Mouse (Mus musculus): ENCODE measurements around the gene Aox2. TPM values are rescaled to one million over a fixed set of nuclear protein-coding genes. Genes with fewer than 3 reads are reported as not detected.
A peak's percentile ranks its signal among the peaks of the same experiment; 100 is the strongest.

Aox2 gene
- 0.01 and 0.04 TPM in 2 replicates for polyA plus RNA-seq (2015; fragmentation: Nextera tagmentation; extraction: Ambion mirVana)

DNA sequence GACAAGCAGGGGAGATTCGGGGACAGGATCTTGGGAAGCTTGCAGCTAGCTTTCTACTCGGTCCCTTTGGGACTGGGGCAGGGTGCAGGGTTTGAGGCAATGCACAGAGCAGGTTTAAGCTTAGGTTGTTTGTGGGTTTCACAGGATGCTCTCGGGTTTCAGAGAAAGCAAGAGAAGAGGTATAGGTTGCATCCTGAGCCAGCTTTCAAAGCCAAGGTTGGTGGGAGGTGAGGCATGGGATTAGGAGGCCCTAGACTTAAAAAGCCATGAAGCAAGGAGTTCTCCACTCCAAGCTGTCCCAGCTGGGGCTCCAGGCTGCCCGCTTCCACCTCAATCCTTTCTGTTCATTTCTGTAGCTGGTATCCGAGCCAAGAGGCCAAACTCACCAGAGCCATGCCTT is at the start of gene Aox2:
Gene Aox2, plus strand, starts transcription at position 301 of the 400 bp plus-strand sequence.
- Histone ChIP-seq H3K27me3 (ENCODE audit: control insufficient read depth, insufficient read depth, low read length) (no peaks in the 10 kb centered on the region), H3K4me2 (replicated peaks; ENCODE audit: low read depth) (no peak within 1 kb of the TSS), H3K9me3 (ENCODE audit: control insufficient read depth, low read length) (no peaks in the 10 kb centered on the region), H3K4me3 (ENCODE audit: low read depth, low read length) (no peak within 1 kb of the TSS), H3K9ac (ENCODE audit: low read length) (no peak within 1 kb of the TSS), H3K36me3 (ENCODE audit: control insufficient read depth, insufficient read depth, low read length) (no peaks in the 10 kb centered on the region), H3K27ac (replicated peaks) (no peak within 1 kb of the TSS), H3K4me1 (replicated peaks; ENCODE audit: control insufficient read depth, insufficient read depth) (no peaks in the 10 kb centered on the region)
- WGBS = 78% methylated on average over 5 of the region's 5 CpGs
- TF ChIP-seq CTCF (IDR thresholded peaks at IDR 0.05; ENCODE audit: low read depth) (no peak), EP300 (optimal IDR thresholded peaks at IDR 0.05) (no peak)
- ATAC-seq (ENCODE audit: low FRiP score, low TSS enrichment) = no peak
- no peak for DNase-seq (ENCODE audit: low spot score)

DNA sequence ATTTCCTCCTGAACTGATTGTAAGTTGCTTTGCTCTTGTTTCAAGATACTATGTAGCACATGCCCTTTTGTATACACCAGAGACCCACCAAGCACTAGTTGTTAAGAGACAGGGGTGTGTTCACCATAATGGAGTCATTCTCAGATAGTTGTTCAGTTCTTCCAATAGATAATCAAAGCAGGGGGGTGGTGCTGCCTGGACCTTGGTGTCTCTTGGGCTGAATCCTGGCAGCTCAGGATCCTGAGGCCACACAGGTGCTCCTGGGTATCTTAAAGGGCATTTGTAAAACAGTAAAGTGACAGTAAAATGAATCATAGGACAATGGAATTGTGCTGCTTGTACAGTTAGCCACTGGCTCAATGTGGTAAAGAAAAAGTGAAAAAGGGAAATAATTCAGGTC is 49.2 kb upstream of the Aox2 start:
- Histone ChIP-seq H3K9ac (ENCODE audit: low read length) (no peak overlapping the region), H3K4me1 (replicated peaks; ENCODE audit: control insufficient read depth, insufficient read depth) (no peaks in the 10 kb centered on the region), H3K27ac (replicated peaks) (no peak overlapping the region), H3K4me2 (replicated peaks; ENCODE audit: low read depth) (no peak overlapping the region), H3K27me3 (ENCODE audit: control insufficient read depth, insufficient read depth, low read length) (no peaks in the 10 kb centered on the region), H3K4me3 (ENCODE audit: low read depth, low read length) (no peak overlapping the region), H3K36me3 (ENCODE audit: control insufficient read depth, insufficient read depth, low read length) (no peaks in the 10 kb centered on the region), H3K9me3 (ENCODE audit: control insufficient read depth, low read length) (no peaks in the 10 kb centered on the region)
- no peak for TF ChIP-seq CTCF (IDR thresholded peaks at IDR 0.05; ENCODE audit: low read depth)
- TF ChIP-seq EP300 (optimal IDR thresholded peaks at IDR 0.05) = no peak
- no peak for DNase-seq (ENCODE audit: low spot score)
- no peak for ATAC-seq (ENCODE audit: low FRiP score, low TSS enrichment)

DNA sequence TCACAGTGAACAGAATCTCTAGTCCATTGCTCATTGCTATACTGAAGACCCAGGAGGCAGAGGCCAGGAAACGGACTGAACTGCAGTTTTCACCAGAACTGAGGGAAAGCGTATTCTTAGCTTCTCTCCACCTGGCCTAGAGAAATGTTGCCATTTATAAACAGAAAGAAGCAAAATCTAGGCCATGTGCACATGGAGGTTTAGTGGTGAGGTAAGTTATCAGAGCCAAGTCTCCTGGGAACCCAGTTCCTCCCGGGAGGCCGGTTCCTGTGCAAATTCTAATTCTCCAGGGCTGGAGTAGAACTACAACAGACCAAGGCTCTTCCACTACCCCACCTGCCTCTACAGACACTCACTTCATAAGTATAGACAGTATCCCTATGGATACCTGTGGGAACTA is 48.4 kb upstream of the Aox2 start:
- ATAC-seq (ENCODE audit: low FRiP score, low TSS enrichment) (no peak), DNase-seq (ENCODE audit: low spot score) (no peak)
- Histone ChIP-seq H3K9ac (ENCODE audit: low read length) (no peak overlapping the region), H3K9me3 (ENCODE audit: control insufficient read depth, low read length) (no peaks in the 10 kb centered on the region), H3K27me3 (ENCODE audit: control insufficient read depth, insufficient read depth, low read length) (no peaks in the 10 kb centered on the region), H3K4me1 (replicated peaks; ENCODE audit: control insufficient read depth, insufficient read depth) (no peaks in the 10 kb centered on the region), H3K4me2 (replicated peaks; ENCODE audit: low read depth) (no peak overlapping the region), H3K4me3 (ENCODE audit: low read depth, low read length) (no peak overlapping the region), H3K27ac (replicated peaks) (no peak overlapping the region), H3K36me3 (ENCODE audit: control insufficient read depth, insufficient read depth, low read length) (no peaks in the 10 kb centered on the region)
- 88% methylated on average over 4 of the region's 4 CpGs for WGBS
- TF ChIP-seq EP300 (optimal IDR thresholded peaks at IDR 0.05) (no peak), CTCF (IDR thresholded peaks at IDR 0.05; ENCODE audit: low read depth) (no peak)

DNA sequence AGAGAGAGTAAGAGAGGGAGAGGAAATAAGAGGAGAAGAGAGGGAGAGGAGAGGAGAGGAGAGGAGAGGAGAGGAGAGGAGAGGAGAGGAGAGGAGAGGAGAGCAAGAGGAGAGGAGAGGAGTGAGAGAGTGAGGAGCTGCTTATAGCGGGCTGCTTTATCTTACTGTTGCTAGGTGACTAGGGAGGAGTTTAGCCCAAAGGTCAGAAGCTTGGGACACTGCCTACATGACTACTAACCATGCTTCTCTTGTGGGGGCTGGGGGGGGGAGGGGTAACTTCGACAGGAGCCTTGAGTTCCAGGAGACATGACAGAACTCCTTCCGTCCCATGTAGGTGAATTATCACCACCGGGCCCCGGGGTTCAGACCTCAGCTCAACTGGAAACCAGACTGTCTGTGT is 47.6 kb upstream of the Aox2 start:
- Histone ChIP-seq H3K9me3 (ENCODE audit: control insufficient read depth, low read length) (no peaks in the 10 kb centered on the region), H3K4me2 (replicated peaks; ENCODE audit: low read depth) (no peak overlapping the region), H3K4me1 (replicated peaks; ENCODE audit: control insufficient read depth, insufficient read depth) (no peaks in the 10 kb centered on the region), H3K27me3 (ENCODE audit: control insufficient read depth, insufficient read depth, low read length) (no peaks in the 10 kb centered on the region), H3K9ac (ENCODE audit: low read length) (no peak overlapping the region), H3K27ac (replicated peaks) (no peak overlapping the region), H3K36me3 (ENCODE audit: control insufficient read depth, insufficient read depth, low read length) (no peaks in the 10 kb centered on the region), H3K4me3 (ENCODE audit: low read depth, low read length) (no peak overlapping the region)
- no peak for ATAC-seq (ENCODE audit: low FRiP score, low TSS enrichment)
- DNase-seq (ENCODE audit: low spot score) = no peak
- TF ChIP-seq CTCF (IDR thresholded peaks at IDR 0.05; ENCODE audit: low read depth) = no peak
- no peak for TF ChIP-seq EP300 (optimal IDR thresholded peaks at IDR 0.05)
- WGBS = 37% methylated on average over 5 of the region's 5 CpGs

DNA sequence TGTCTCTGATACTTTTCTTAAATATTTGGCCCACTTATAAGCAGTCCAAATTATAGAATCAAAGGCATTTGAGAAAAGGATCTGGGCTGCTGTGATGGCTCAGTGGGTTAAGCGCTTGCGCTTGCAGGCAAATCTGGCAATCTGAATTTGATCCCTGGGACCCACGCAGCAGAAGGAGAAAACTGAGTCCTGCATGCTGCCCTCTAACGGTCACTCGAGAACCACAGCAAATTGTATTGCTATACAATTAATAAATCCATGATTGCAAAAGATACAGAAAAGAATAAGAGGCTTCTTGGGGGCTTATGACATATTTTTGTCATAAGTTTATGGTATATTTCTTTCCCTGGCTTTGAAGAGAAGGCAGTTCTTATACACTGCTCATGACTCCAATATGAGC is 42.7 kb upstream of the Aox2 start:
- ATAC-seq (ENCODE audit: low FRiP score, low TSS enrichment) (no peak), DNase-seq (ENCODE audit: low spot score) (no peak)
- no peaks in the 10 kb centered on the region for H3K9me3 ChIP-seq (ENCODE audit: control insufficient read depth, low read length)
- 0 out of 2 replicates have a peak, but pooled peaks cover 3% of the 10 kb centered on the region for H3K4me1 ChIP-seq (replicated peaks; ENCODE audit: control insufficient read depth, insufficient read depth)
- no peak overlapping the region for H3K4me3 ChIP-seq (ENCODE audit: low read depth, low read length)
- no peak overlapping the region for H3K9ac ChIP-seq (ENCODE audit: low read length)
- no peak for TF ChIP-seq EP300 (optimal IDR thresholded peaks at IDR 0.05)
- TF ChIP-seq CTCF (IDR thresholded peaks at IDR 0.05; ENCODE audit: low read depth) = peak; percentile 53
- H3K27ac ChIP-seq (replicated peaks) = no peak overlapping the region
- H3K27me3 ChIP-seq (ENCODE audit: control insufficient read depth, insufficient read depth, low read length) = no peaks in the 10 kb centered on the region
- H3K36me3 ChIP-seq (ENCODE audit: control insufficient read depth, insufficient read depth, low read length) = no peaks in the 10 kb centered on the region
- no peak overlapping the region for H3K4me2 ChIP-seq (replicated peaks; ENCODE audit: low read depth)
- WGBS = 54% methylated on average over 5 of the region's 5 CpGs

DNA sequence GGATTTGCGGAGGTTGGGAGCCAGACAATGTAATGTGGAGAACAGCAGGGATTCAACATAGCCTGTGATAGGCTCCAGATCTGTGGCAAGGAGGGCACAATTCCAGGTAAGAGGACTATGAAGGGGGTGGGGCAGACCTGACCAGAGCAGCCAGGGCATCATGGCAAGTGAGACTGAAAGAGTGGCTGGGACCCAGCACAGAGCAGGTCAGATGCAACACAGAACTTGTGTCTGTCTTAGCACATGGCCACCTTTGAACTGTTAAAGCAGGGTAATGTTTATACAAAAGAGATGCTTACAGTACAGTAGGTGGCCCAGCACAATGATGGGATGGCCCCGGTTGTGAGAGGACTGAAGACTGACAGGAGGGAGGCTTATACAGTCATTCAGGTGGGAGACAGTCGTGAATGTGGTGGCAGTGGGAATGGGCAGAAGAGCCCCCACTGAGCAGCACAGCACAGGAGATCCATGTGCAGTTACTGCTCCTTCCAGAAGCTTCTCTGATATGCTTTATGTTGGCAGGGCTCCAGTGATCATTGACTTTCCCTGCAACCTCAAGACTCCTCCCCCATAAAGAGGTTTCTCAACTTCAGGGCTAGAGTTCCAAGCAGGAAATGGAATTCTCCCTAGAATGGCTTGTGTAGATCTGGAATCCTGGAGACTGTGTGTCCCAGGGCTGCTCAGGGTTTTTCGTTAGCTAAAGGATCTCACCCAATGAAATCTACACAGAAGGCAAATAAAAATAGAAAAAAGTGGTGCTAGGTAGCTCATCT is 40.4 kb upstream of the Aox2 start:
- no peak for TF ChIP-seq EP300 (optimal IDR thresholded peaks at IDR 0.05)
- TF ChIP-seq CTCF (IDR thresholded peaks at IDR 0.05; ENCODE audit: low read depth) = no peak
- no peak overlapping the region for H3K4me3 ChIP-seq (ENCODE audit: low read depth, low read length)
- no peaks in the 10 kb centered on the region for H3K36me3 ChIP-seq (ENCODE audit: control insufficient read depth, insufficient read depth, low read length)
- no peak overlapping the region for H3K9ac ChIP-seq (ENCODE audit: low read length)
- 73% methylated on average over 4 of the region's 4 CpGs for WGBS
- no peak overlapping the region for H3K4me2 ChIP-seq (replicated peaks; ENCODE audit: low read depth)
- DNase-seq (ENCODE audit: low spot score) (no peak), ATAC-seq (ENCODE audit: low FRiP score, low TSS enrichment) (no peak)
- no peak overlapping the region for H3K27ac ChIP-seq (replicated peaks)
- 0 out of 2 replicates have a peak, but pooled peaks cover 3% of the 10 kb centered on the region for H3K4me1 ChIP-seq (replicated peaks; ENCODE audit: control insufficient read depth, insufficient read depth)
- H3K27me3 ChIP-seq (ENCODE audit: control insufficient read depth, insufficient read depth, low read length) = no peaks in the 10 kb centered on the region
- H3K9me3 ChIP-seq (ENCODE audit: control insufficient read depth, low read length) = no peaks in the 10 kb centered on the region

Measured in stomach, postnatal 0 days (tissue).